Mouse (Mus musculus) right cerebral cortex, postnatal 10 days (tissue): ENCODE data around the gene Galnt2.

Source experiments
- DNase-seq, 2 experiments: peaks; one replicate each; pipeline ENCODE4 v3.0.0; 2021; ENCODE audit warnings: low spot score in 2 of 2

Galnt2 gene

GRCm38 (mm10) chr8:124371410-124372123 lies 140.4 kb downstream of the Galnt2 start:
- no peak for DNase-seq

GRCm38 (mm10) chr8:124373753-124374152 lies 142.6 kb downstream of the Galnt2 start:
- DNase-seq: no peak

- no peak for DNase-seq
These were observed 144.0 kb downstream of the Galnt2 start for GRCm38 (mm10) chr8:124375168-124375567.

- no peak for DNase-seq
These were observed 144.5 kb downstream of the Galnt2 start for GRCm38 (mm10) chr8:124375727-124376126.

GRCm38 (mm10) chr8:124376406-124376805 lies 145.2 kb downstream of the Galnt2 start:
- no peak for DNase-seq

GRCm38 (mm10) chr8:124379289-124379688 lies 148.1 kb downstream of the Galnt2 start:
- no peak for DNase-seq

- DNase-seq: no peak
These were observed 151.0 kb downstream of the Galnt2 start for GRCm38 (mm10) chr8:124382235-124382634.

GRCm38 (mm10) chr8:124384336-124384735 lies 153.1 kb downstream of the Galnt2 start:
- DNase-seq: no peak

- peak; percentile 71 to 84 for DNase-seq
These were observed 155.2 kb downstream of the Galnt2 start for GRCm38 (mm10) chr8:124386225-124386899.

- DNase-seq: peak; percentile 88 to 91
These were observed 158.3 kb downstream of the Galnt2 start for GRCm38 (mm10) chr8:124389495-124389894.

GRCm38 (mm10) chr8:124391191-124391590 lies 160.0 kb downstream of the Galnt2 start:
- DNase-seq: peak; percentile 75 to 77

GRCm38 (mm10) chr8:124392271-124393012 lies 161.3 kb downstream of the Galnt2 start:
- no peak for DNase-seq

- DNase-seq: peak in 1 of 2 experiments; percentile 64
These were observed 161.8 kb downstream of the Galnt2 start for GRCm38 (mm10) chr8:124393013-124393412.

GRCm38 (mm10) chr8:124393927-124394326 lies 162.7 kb downstream of the Galnt2 start:
- no peak for DNase-seq

GRCm38 (mm10) chr8:124394951-124395350 lies 163.8 kb downstream of the Galnt2 start:
- DNase-seq: no peak
